Mouse (Mus musculus) olfactory bulb, adult 2 months (tissue): ENCODE measurements around the gene Slc19a1.

ENCODE experiments used
- CTCF ChIP-seq: fragments of 200-500 bp; IDR thresholded peaks from 2 replicates; pipeline ENCODE4 v1.5.1; 2012; ENCODE audit warnings: low read depth, mild to moderate bottlenecking, low read length, moderate library complexity; ENCODE audit not compliant: insufficient read depth
- POLR2A ChIP-seq: fragments of 200-500 bp; IDR thresholded peaks from 2 replicates; pipeline ENCODE4 v1.6.1; 2012; ENCODE audit warnings: mild to moderate bottlenecking, low read depth, low read length, moderate library complexity; ENCODE audit not compliant: insufficient read depth

- TF ChIP-seq POLR2A (no peak), CTCF (no peak)
These were observed 43.5 kb upstream of the Slc19a1 start for GRCm38 (mm10) chr10:76988586-76988985.
